In the genomic region with DNA sequence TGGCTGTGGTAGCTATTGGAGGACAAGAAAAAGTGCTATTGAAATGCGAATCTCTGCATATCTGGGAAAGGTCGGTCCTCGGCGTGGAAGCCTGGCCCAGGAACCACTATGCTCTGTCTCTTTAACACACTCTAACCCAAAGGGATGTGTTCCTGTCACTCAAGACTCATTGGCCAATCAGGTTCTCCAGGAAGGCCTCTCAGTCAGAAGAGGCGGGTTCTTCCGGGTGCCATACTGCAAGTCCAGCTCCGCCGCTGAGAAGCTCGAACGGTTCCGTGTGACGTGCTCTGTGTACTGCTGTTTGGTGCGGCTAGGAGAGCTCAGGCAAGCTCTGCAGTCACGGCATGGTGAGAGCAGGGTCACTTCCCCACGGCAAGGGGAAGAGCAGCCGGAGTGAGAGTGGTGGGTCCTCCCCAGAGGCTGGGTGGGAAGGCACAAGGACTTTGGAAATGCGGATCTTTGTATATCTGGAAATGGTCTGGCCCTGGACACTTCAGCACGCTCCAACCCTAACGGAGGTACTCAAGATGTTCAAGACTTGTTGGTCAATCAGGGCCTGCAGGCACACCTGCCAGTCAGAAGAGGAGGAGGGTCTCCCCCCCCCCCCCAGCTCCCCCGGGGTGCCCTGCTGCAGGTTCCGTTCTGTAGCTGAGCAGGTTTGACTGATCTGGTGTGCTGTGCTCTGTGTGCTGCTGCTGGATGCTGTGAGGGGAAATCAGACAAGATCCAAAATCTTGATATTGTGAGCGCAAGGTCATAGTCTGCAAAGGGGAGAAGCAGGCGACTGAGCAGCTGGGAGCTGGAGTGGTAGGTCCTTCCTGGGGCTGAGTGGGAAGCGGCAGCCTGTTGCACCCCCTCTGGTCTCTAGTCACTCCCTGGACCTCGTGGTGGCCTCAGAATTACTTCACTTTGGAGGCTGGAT, we compare ENCODE assay signal across 8 mouse cellular contexts. TPM values are rescaled to one million over a fixed set of nuclear protein-coding genes. Genes with fewer than 3 reads are reported as not detected.
DNase-seq lines count a peak whose midpoint lies in the region; ATAC-seq and TF ChIP-seq lines count a peak whose summit lies in the region.

TSS of gene Zfp958 (plus strand) at position 236 of the 922 bp plus-strand sequence.

- H3K9me3 ChIP-seq in hindbrain, postnatal 0 days (ENCODE audit: low read length): no peaks in the 10 kb centered on the region

- H3K27me3 ChIP-seq in hindbrain, postnatal 0 days (ENCODE audit: insufficient read depth, low read length): no peaks in the 10 kb centered on the region

- under 1% methylated on average over 25 of the region's 25 CpGs for WGBS in hindbrain, postnatal 0 days

- 0 out of 2 replicates have a peak, but pooled peaks cover 3% of the 10 kb centered on the region for H3K4me1 ChIP-seq in hindbrain, postnatal 0 days (ENCODE audit: insufficient read depth, low read length)

- peak; percentile 97 for DNase-seq in ZHBTc4 (ENCODE audit: low read depth, low spot score)
- DNase-seq in gastrocnemius, adult 2 months: peak; percentile 91
- DNase-seq in hindbrain, postnatal 0 days (ENCODE audit: low spot score): peak; percentile 98
- DNase-seq in left cerebral cortex, adult 2 months (ENCODE audit: extremely low spot score in 1 of 2, low spot score in 2 of 2): peak; percentile 89 to 94
- peak; percentile 97 to 98 for DNase-seq in right cerebral cortex, adult 2 months (ENCODE audit: low spot score in 2 of 2)
- DNase-seq in urinary bladder, postnatal 14 days (ENCODE audit: low spot score): peak; percentile 96

- intact Hi-C loops in gastrocnemius, adult 2 months (cut with DNase I): loop anchor here (2.0 to 10.0 kb wide), 4 partner anchors 66 to 448 kb away; partner anchors contain the start of genes Ccl25, Elavl1, Evi5l and Snapc2
- intact Hi-C loops in left cerebral cortex, adult 2 months (cut with DNase I): no loop called here

- peak within 1 kb of the TSS; percentile 91 for H3K9ac ChIP-seq in hindbrain, postnatal 0 days (replicated peaks; ENCODE audit: low read length)

- no peak for TF ChIP-seq CTCF in gastrocnemius, adult 2 months (IDR thresholded peaks at IDR 0.05)
- TF ChIP-seq CTCF in hindbrain, postnatal 0 days (IDR thresholded peaks at IDR 0.05; ENCODE audit: low read depth): no peak
- no peak for TF ChIP-seq CTCF in left cerebral cortex, adult 2 months (IDR thresholded peaks at IDR 0.05)

- peak within 1 kb of the TSS; percentile 83 for H3K4me3 ChIP-seq in gastrocnemius, adult 2 months
- peak within 1 kb of the TSS; percentile 91 for H3K4me3 ChIP-seq in hindbrain, postnatal 0 days (ENCODE audit: low read length)
- peak within 1 kb of the TSS; percentile 70 for H3K4me3 ChIP-seq in left cerebral cortex, adult 2 months

- peak within 1 kb of the TSS; percentile 92 for H3K27ac ChIP-seq in gastrocnemius, adult 2 months
- H3K27ac ChIP-seq in hindbrain, postnatal 0 days: peak within 1 kb of the TSS; percentile 95
- H3K27ac ChIP-seq in left cerebral cortex, adult 2 months: peak within 1 kb of the TSS; percentile 83

- no peaks in the 10 kb centered on the region for H3K36me3 ChIP-seq in hindbrain, postnatal 0 days (ENCODE audit: insufficient read depth, low read length)

- peak within 1 kb of the TSS; percentile 97 for H3K4me2 ChIP-seq in hindbrain, postnatal 0 days (ENCODE audit: low read depth, low read length)

- peak; percentile 99 for ATAC-seq in common myeloid progenitor, adult 5-6 weeks (replicated peaks; ENCODE audit: low read depth, poor library complexity, severe bottlenecking)
- peak; percentile 100 for ATAC-seq in hindbrain, postnatal 0 days
- peak; percentile 98 for ATAC-seq in megakaryocyte, adult 5-6 weeks (ENCODE audit: poor library complexity, severe bottlenecking)

RNA-seq across cellular contexts. Expression of gene Zfp958, which starts in this region (rescaled TPM):
- 16.5 and 24.5 TPM in 2 replicates for total RNA-seq in common myeloid progenitor, adult 5-6 weeks (2017)
- total RNA-seq in gastrocnemius, adult 2 months (2021): 10 to 100 TPM in 1 of 2 experiments, 1 to 10 TPM in 1; 9.5 to 10.7 TPM
- 3.8 and 6.2 TPM in 2 replicates for total RNA-seq in hindbrain, postnatal 0 days (2014; rRNA removed)
- 10.6 and 11.6 TPM in 2 replicates for polyA plus RNA-seq in hindbrain, postnatal 0 days (2015; fragmentation: Nextera tagmentation; extraction: Ambion mirVana)
- 10 to 100 TPM; 12.5 to 15.2 TPM for total RNA-seq in left cerebral cortex, adult 2 months (2021)
- total RNA-seq in megakaryocyte, adult 5-6 weeks (2015): 16.4 and 17.9 TPM in 2 replicates
- total RNA-seq in megakaryocyte, adult 5-6 weeks (2017): 12.1 and 15.9 TPM in 2 replicates

Comparison
In these comparisons a context has a peak if more than half of its experiments do, and no peak if none do; other contexts are left out.
1. Peak in every context shown above with its lines: DNase-seq, ATAC-seq, H3K4me3 ChIP-seq and H3K27ac ChIP-seq.